Mouse (Mus musculus): ENCODE results near the gene Zfp941.
A peak's percentile ranks its signal among the peaks of the same experiment; 100 is the strongest.

The Zfp941 gene

DNA sequence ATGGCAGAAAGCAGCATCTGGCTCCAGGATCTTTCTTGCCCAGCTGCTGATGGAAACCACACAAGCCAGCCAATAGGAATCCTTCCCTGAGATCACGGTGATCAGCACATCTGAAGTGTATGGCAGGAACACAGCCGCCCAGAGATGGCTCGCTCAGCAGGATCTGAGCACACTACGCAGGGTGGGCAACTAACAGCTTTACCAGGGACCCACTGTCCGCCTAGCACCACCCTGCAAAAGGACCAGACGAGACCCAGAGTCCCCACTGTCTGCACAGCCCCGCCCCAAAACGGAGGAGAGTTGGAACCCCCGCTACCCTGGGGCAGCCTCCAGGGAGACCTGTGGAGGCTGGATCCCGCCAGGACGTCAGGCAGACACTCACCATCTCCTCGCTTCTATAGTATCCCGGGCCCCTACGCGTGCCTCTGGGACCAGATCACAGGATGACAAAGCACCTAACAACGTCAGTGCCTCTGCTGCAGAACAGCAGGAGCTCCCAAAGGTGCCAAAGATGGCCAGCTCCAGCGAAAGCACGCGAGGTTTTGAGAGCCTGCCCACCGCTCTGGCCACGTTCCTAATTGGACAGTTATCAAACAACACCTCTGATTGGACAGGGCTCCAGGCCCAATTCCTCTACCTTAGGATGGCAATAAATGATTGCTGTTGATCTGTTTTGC lies at the start of gene Zfp941:
Zfp941 (minus strand) TSS at position 526 of the 677 bp plus-strand sequence.
- DNase-seq (ENCODE audit: low spot score in 2 of 2), result peak in 1 of 2 experiments; percentile 57

DNA sequence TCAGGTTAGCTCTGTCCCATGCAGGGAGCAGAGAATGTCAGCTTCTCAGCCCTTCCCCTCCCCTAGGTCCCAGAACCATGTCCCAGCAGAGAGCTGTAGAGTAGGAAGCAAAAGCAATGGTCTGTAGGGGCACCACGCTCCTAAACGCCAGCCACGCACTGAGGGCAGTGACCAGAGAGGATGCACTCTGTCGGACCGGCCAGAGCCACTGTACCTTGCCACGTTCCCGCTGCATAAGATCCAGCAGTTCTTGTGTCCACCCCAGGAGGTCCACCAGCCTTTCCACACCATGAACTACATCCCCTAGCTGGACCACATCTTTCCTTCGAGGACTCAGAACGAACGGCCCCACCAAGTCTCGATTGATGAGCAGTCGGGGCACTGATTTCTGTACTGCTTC lies 42.8 kb upstream of the Zfp941 start:
- no peak for DNase-seq (ENCODE audit: low spot score in 2 of 2)

GRCm38 (mm10) chr7:140860728-140861127 lies 38.8 kb upstream of the Zfp941 start:
- DNase-seq (ENCODE audit: low spot score in 2 of 2), result peak in 1 of 2 experiments; percentile 60

- no peak for DNase-seq (ENCODE audit: low spot score in 2 of 2)
These were observed 38.0 kb upstream of the Zfp941 start for GRCm38 (mm10) chr7:140859997-140860396.

DNA sequence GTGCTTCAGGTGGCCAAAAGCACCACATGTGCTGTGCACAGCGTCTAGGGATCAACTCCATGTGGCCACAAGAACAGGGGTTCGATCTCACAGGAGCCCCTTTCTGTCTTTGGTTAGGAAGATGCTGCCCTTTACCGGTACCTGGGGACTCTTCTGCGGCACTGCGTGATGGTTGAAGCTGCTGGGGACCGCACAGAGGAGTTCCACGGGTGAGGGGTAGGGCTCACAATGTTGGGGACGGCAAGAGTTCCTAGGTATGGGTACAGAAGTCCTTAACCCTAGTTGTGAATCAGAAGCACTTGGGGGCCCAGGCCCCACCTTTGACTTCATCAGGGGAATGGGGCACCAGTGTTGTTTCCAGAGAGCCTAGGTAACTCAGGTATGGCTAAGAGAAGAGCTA lies 36.8 kb upstream of the Zfp941 start:
- peak in 1 of 2 experiments; percentile 66 for DNase-seq (ENCODE audit: low spot score in 2 of 2)

GRCm38 (mm10) chr7:140857550-140858505 lies 35.9 kb upstream of the Zfp941 start, which contains the start of gene Bet1l:
Gene Bet1l, minus strand, starts transcription at chr7:140857577.
- DNase-seq (ENCODE audit: low spot score in 2 of 2), result peak in 1 of 2 experiments; percentile 71

DNA sequence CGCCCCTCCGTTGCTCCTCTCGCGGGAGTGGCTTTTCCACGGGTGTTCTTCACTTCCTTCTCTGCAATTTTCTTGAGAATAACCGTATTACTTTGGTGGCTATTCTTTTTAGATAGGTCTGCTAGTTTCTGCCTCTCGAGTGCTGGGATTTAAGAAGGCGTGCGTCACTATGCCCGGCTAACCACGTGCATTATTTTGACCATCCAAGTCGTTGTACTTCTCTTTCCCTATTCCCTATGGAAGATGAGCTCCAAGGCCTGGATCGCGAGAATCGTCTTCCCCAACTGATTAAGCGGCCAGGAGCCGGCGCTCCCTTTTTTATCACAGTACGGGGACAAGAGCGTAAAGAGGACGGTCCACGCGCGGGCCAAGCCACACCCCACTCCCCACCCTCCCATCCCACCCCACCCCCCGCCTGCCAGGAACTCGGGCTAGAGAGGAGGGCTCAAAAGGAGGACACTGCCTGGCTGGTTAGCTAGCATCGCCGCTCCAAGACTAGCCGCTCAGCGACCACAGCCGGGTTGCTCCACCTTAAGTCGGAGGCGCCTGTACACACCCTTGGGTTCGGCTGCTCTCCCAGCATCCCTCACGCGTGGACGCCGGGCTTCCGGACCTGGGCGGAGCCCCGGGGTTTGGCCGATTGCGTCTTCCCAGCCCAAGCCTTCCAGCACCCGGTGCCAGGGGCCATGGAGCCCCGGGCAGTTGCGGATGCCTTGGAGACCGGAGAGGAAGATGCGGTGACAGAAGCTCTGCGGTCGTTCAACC lies 35.0 kb upstream of the Zfp941 start, which contains the start of gene Ric8a:
Ric8a (plus strand) TSS at position 173 of the 765 bp plus-strand sequence.
- peak; percentile 89 to 94 for DNase-seq (ENCODE audit: low spot score in 2 of 2)

DNA sequence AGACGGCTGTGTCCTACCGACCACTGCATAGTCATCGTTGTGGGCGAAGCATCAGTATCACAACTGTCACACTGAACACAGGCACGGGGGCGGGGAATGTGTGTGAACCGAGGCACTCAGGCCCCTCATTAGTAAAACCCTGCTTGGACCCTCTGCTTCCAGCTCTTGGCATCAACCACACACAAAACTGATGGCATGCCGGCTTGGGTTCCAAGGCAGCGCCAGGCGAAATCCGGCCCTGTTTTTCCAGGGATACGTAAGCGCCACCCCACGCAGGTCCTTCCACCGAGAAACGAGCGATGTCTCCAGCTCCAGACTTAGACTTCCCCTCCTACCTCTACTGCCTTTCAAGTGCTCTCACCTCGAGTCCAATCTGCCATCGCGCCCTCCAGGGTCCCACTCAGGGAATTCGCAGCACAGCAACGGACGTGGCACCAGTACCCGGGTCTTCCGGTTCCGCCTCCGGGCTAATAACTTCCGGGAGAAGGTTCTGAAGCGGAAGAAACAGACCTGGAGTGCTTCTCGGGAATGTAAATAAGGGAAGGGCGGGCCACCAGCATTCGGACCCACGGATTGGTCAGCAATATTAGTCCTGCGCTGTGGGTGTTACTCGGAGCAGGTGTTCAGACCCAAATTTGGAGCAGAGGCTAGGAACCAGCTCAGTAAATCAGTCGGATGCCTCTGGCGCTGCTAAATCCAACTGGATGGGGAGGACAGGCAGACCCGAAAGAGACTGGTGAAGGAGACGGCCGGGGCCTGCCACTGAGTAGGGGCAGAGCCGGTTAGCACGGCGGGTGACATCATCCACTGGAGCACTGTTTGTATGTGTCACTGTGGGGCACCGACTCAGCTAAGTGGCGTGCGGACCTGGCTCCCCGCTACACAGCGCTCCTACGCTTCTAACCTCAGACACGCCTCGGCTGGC lies 34.1 kb upstream of the Zfp941 start, which contains the start of gene Gm45785:
Gm45785 (minus strand) TSS at position 472 of the 925 bp plus-strand sequence.
- DNase-seq (ENCODE audit: low spot score in 2 of 2), result peak; percentile 75 to 85

GRCm38 (mm10) chr7:140855181-140855580 lies 33.2 kb upstream of the Zfp941 start:
- DNase-seq (ENCODE audit: low spot score in 2 of 2), result peak in 1 of 2 experiments; percentile 60

GRCm38 (mm10) chr7:140854483-140854882 lies 32.5 kb upstream of the Zfp941 start:
- DNase-seq (ENCODE audit: low spot score in 2 of 2), result peak in 1 of 2 experiments; percentile 57

GRCm38 (mm10) chr7:140853386-140853785 lies 31.4 kb upstream of the Zfp941 start:
- DNase-seq (ENCODE audit: low spot score in 2 of 2), result peak in 1 of 2 experiments; percentile 59

DNA sequence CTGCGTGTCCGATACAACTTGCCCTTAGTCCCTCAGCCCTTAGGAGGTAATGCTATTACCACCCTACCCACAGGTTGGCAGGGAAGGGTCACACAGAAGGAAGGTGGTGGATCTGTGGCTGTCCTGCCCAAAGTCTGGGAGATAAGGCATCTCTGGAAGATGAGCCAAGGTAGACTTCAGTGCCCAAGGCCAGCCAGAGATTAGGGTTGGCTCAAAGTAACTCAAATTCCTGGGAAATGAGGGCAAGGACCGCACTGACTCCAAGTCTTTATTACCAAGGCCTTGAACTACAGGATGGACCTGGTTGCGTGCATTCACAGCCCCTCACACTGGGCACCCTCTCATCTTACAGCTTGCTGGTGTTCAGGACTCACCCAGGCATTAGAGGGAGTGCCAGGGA lies 29.9 kb upstream of the Zfp941 start:
- DNase-seq (ENCODE audit: low spot score in 2 of 2), result no peak

DNA sequence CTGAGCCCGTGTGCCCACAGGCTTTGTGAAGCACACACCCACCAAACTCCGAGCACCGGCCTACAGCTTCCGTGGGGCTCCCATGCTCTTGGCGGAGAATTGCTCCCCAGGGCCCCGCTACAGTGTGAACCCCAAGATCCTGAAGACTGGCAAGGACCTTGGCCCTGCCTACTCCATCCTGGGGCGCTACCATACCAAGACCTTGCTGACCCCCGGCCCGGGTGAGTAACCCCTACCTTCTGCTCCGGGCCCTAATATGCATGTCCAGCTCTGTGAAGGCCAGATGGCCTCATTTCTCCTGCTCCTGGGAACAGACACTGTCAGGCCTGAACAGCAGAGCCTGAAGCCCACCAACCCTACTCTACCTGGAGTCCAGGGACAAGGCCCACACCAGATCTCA lies 26.6 kb upstream of the Zfp941 start:
- DNase-seq (ENCODE audit: low spot score in 2 of 2), result no peak

GRCm38 (mm10) chr7:140847755-140848580 lies 26.0 kb upstream of the Zfp941 start, which contains the start of gene Odf3:
Gene Odf3, plus strand, starts transcription at chr7:140847805.
- DNase-seq (ENCODE audit: low spot score in 2 of 2), result no peak

- no peak for DNase-seq (ENCODE audit: low spot score in 2 of 2)
These were observed 24.7 kb upstream of the Zfp941 start for GRCm38 (mm10) chr7:140846676-140847075.

GRCm38 (mm10) chr7:140845683-140846082 lies 23.7 kb upstream of the Zfp941 start:
- DNase-seq (ENCODE audit: low spot score in 2 of 2), result no peak

GRCm38 (mm10) chr7:140844905-140845665 lies 23.1 kb upstream of the Zfp941 start, which contains the start of gene Scgb1c1:
Gene Scgb1c1, plus strand, starts transcription at chr7:140845547.
- peak; percentile 87 to 97 for DNase-seq (ENCODE audit: low spot score in 2 of 2)

- no peak for DNase-seq (ENCODE audit: low spot score in 2 of 2)
These were observed 21.8 kb upstream of the Zfp941 start for GRCm38 (mm10) chr7:140843806-140844205.

Measured in spleen, postnatal 4 days (tissue).